Mouse (Mus musculus): Measurements from ENCODE around the gene Sbno1.

The Sbno1 gene

DNA sequence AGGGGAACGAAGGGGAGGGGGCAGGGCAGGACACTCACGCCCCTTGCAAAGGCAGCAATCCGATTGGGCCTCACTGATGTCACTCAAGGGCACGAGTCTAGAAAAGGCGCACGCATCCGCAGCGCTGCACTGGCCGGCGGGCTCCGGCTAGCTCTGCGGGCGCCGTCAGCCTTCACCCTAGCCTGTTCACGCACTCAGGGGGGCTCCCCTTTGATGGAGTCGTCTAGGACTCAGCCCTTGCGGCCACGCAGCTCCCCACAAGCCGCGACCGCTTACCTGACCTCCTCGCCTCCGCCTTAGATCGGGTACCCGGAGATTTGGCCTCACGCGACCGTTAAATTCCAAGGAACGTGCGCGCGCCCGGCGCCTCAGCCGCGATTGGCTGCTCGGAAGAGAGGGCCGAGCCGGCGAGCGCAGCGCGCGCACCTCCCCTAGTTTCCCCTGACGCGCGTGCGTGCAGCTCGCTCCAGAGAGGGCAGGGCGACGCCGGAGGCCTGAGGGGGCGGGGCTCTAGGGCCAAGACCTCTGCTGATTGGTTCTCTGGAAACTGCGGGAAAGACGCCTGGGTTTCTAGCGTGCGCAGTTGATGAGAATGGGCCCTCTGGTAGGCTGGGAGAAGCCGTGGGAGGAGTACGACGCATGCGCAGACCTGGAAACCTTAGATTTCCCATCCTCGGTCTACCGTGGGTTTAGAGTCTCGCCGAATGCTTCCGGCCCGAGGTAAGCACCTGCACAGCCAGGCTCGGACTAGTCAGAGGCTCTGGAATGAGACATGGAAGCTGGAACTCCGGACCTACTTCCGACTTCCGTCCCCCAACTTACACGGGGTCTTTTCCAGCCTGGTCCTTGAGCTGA is 98.1 kb downstream of the Sbno1 start, which contains the start of the genes Mphosph9 and 2810006K23Rik:
Gene Mphosph9 (minus strand): TSS at position 463 of the 855 bp plus-strand sequence.
Gene 2810006K23Rik (plus strand): TSS at position 580 of the 855 bp plus-strand sequence.
- peak; percentile 100 for DNase-seq

DNA sequence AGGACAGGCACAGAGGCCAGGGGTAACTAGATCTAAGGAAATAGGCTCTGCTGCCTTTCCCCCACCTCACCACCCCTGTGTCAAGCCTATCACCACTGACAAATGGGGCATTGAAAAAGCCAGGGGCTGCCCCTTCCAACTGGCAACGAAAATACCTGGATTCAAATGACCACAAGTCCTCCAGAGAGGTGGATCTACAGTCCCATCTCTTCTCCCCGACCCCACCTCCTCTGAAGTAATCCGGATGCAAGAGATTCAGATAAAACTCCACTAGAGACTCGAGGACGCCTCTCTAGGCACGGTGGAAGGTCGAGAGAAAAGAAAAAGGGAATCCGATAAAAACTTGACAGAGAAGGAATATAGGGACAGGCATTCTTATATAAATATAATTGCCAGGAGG is 99.0 kb downstream of the Sbno1 start:
- no peak for DNase-seq

All from retina, postnatal 1 day (tissue).